Mouse (Mus musculus): ENCODE measurements at regions not wholly inside any gene's neighbourhood (a gene's known extent, or its start where the extent isn't known, plus 50 kb on each side); places are given as distances from the start of the nearest gene placed in this dataset.

- Histone ChIP-seq H3K9ac (no peak overlapping the region), H3K27me3 (no peaks in the 10 kb centered on the region), H3K27ac (no peak overlapping the region), H3K4me3 (no peak overlapping the region), H3K36me3 (no peaks in the 10 kb centered on the region), H3K9me3 (replicated peaks) (no peaks in the 10 kb centered on the region), H3K4me2 (replicated peaks) (no peak overlapping the region), H3K4me1 (no peaks in the 10 kb centered on the region)
- 85% methylated on average over 5 of the region's 5 CpGs for WGBS
- ATAC-seq (ENCODE audit: low FRiP score): no peak
These were observed 77.5 kb upstream of the Acsl1 start for GRCm38 (mm10) chr8:46393296-46393695.

- ATAC-seq (ENCODE audit: low FRiP score): no peak
- WGBS: 87% methylated on average over 5 of the region's 5 CpGs
- Histone ChIP-seq H3K4me3 (no peak overlapping the region), H3K9ac (no peak overlapping the region), H3K27ac (no peak overlapping the region), H3K27me3 (no peaks in the 10 kb centered on the region), H3K4me1 (no peaks in the 10 kb centered on the region), H3K36me3 (no peaks in the 10 kb centered on the region), H3K4me2 (replicated peaks) (no peak overlapping the region), H3K9me3 (replicated peaks) (no peaks in the 10 kb centered on the region)
These were observed 76.1 kb upstream of the Acsl1 start for GRCm38 (mm10) chr8:46394750-46395149.

GRCm38 (mm10) chr8:46395348-46395747, 75.5 kb upstream of the Acsl1 start:
- Histone ChIP-seq H3K4me3 (no peak overlapping the region), H3K27me3 (no peaks in the 10 kb centered on the region), H3K27ac (no peak overlapping the region), H3K9ac (no peak overlapping the region), H3K9me3 (replicated peaks) (no peaks in the 10 kb centered on the region), H3K4me2 (replicated peaks) (no peak overlapping the region), H3K36me3 (no peaks in the 10 kb centered on the region), H3K4me1 (no peaks in the 10 kb centered on the region)
- no peak for ATAC-seq (ENCODE audit: low FRiP score)
- WGBS: 94% methylated on average over 1 of the region's 1 CpGs

- H3K9me3 ChIP-seq (replicated peaks): no peaks in the 10 kb centered on the region
- 78% methylated on average over 2 of the region's 2 CpGs for WGBS
- no peak for ATAC-seq (ENCODE audit: low FRiP score)
These were observed 73.8 kb upstream of the Acsl1 start for GRCm38 (mm10) chr8:46397081-46397480.

GRCm38 (mm10) chr8:46397777-46398176, 73.1 kb upstream of the Acsl1 start:
- H3K4me1 ChIP-seq: no peaks in the 10 kb centered on the region
- 78% methylated on average over 8 of the region's 8 CpGs for WGBS
- H3K27ac ChIP-seq: no peak overlapping the region
- ATAC-seq (ENCODE audit: low FRiP score): no peak
- H3K4me3 ChIP-seq: no peak overlapping the region
- no peaks in the 10 kb centered on the region for H3K9me3 ChIP-seq (replicated peaks)
- no peak overlapping the region for H3K9ac ChIP-seq
- no peak overlapping the region for H3K4me2 ChIP-seq (replicated peaks)
- H3K27me3 ChIP-seq: no peaks in the 10 kb centered on the region
- no peaks in the 10 kb centered on the region for H3K36me3 ChIP-seq

More at GRCm38 (mm10) chr8:46397081-46397480, 73.8 kb upstream of the Acsl1 start:
- Histone ChIP-seq H3K4me1 (no peaks in the 10 kb centered on the region), H3K27ac (no peak overlapping the region), H3K36me3 (no peaks in the 10 kb centered on the region), H3K9ac (no peak overlapping the region), H3K4me3 (no peak overlapping the region), H3K4me2 (replicated peaks) (no peak overlapping the region), H3K27me3 (no peaks in the 10 kb centered on the region)

- no peak overlapping the region for H3K4me3 ChIP-seq
- no peaks in the 10 kb centered on the region for H3K4me1 ChIP-seq
- 77% methylated on average over 6 of the region's 6 CpGs for WGBS
- no peaks in the 10 kb centered on the region for H3K27me3 ChIP-seq
- no peak overlapping the region for H3K27ac ChIP-seq
- no peak overlapping the region for H3K4me2 ChIP-seq (replicated peaks)
- no peak overlapping the region for H3K9ac ChIP-seq
- H3K36me3 ChIP-seq: no peaks in the 10 kb centered on the region
- H3K9me3 ChIP-seq (replicated peaks): no peaks in the 10 kb centered on the region
- ATAC-seq (ENCODE audit: low FRiP score): no peak
These were observed 70.2 kb upstream of the Acsl1 start for GRCm38 (mm10) chr8:46400595-46400994.

- Histone ChIP-seq H3K27ac (no peak overlapping the region), H3K9ac (no peak overlapping the region), H3K4me3 (no peak overlapping the region), H3K4me2 (replicated peaks) (no peak overlapping the region), H3K27me3 (no peaks in the 10 kb centered on the region), H3K4me1 (no peaks in the 10 kb centered on the region), H3K36me3 (no peaks in the 10 kb centered on the region), H3K9me3 (replicated peaks) (no peaks in the 10 kb centered on the region)
- 85% methylated on average over 5 of the region's 5 CpGs for WGBS
- no peak for ATAC-seq (ENCODE audit: low FRiP score)
These were observed 66.8 kb upstream of the Acsl1 start for GRCm38 (mm10) chr8:46403877-46404560.

GRCm38 (mm10) chr8:46408886-46409285, 62.0 kb upstream of the Acsl1 start:
- no peak overlapping the region for H3K9ac ChIP-seq
- H3K9me3 ChIP-seq (replicated peaks): peaks cover 9% of the 10 kb centered on the region
- ATAC-seq (ENCODE audit: low FRiP score): no peak
- H3K4me2 ChIP-seq (replicated peaks): no peak overlapping the region
- H3K27ac ChIP-seq: no peak overlapping the region
- WGBS: 96% methylated on average over 7 of the region's 7 CpGs
- no peaks in the 10 kb centered on the region for H3K4me1 ChIP-seq
- no peak overlapping the region for H3K4me3 ChIP-seq
- H3K36me3 ChIP-seq: no peaks in the 10 kb centered on the region
- no peaks in the 10 kb centered on the region for H3K27me3 ChIP-seq

- ATAC-seq (ENCODE audit: low FRiP score): no peak
- no peak overlapping the region for H3K27ac ChIP-seq
- 53% methylated on average over 2 of the region's 2 CpGs for WGBS
- no peak overlapping the region for H3K9ac ChIP-seq
- H3K4me2 ChIP-seq (replicated peaks): no peak overlapping the region
- no peak overlapping the region for H3K4me3 ChIP-seq
- H3K4me1 ChIP-seq: no peaks in the 10 kb centered on the region
- no peaks in the 10 kb centered on the region for H3K36me3 ChIP-seq
- peaks cover 9% of the 10 kb centered on the region for H3K9me3 ChIP-seq (replicated peaks)
- H3K27me3 ChIP-seq: no peaks in the 10 kb centered on the region
These were observed 61.5 kb upstream of the Acsl1 start for GRCm38 (mm10) chr8:46409296-46409695.

GRCm38 (mm10) chr8:46411877-46412625, 58.8 kb upstream of the Acsl1 start:
- H3K36me3 ChIP-seq: no peaks in the 10 kb centered on the region
- no peaks in the 10 kb centered on the region for H3K4me1 ChIP-seq
- H3K4me2 ChIP-seq (replicated peaks): no peak overlapping the region
- no peak for ATAC-seq (ENCODE audit: low FRiP score)
- H3K9me3 ChIP-seq (replicated peaks): peaks cover 9% of the 10 kb centered on the region
- no peak overlapping the region for H3K27ac ChIP-seq
- no peaks in the 10 kb centered on the region for H3K27me3 ChIP-seq
- H3K4me3 ChIP-seq: no peak overlapping the region
- WGBS: 90% methylated on average over 11 of the region's 11 CpGs
- H3K9ac ChIP-seq: no peak overlapping the region

- no peak overlapping the region for H3K27ac ChIP-seq
- no peak overlapping the region for H3K9ac ChIP-seq
- H3K4me1 ChIP-seq: no peaks in the 10 kb centered on the region
- WGBS: 82% methylated on average over 9 of the region's 9 CpGs
- no peak overlapping the region for H3K4me3 ChIP-seq
- no peak overlapping the region for H3K4me2 ChIP-seq (replicated peaks)
- no peaks in the 10 kb centered on the region for H3K36me3 ChIP-seq
- H3K27me3 ChIP-seq: no peaks in the 10 kb centered on the region
- peaks cover 9% of the 10 kb centered on the region for H3K9me3 ChIP-seq (replicated peaks)
- no peak for ATAC-seq (ENCODE audit: low FRiP score)
These were observed 57.4 kb upstream of the Acsl1 start for GRCm38 (mm10) chr8:46413349-46414024.

- H3K9ac ChIP-seq: no peak overlapping the region
- H3K4me2 ChIP-seq (replicated peaks): no peak overlapping the region
- no peaks in the 10 kb centered on the region for H3K27me3 ChIP-seq
- H3K36me3 ChIP-seq: no peaks in the 10 kb centered on the region
- 81% methylated on average over 6 of the region's 6 CpGs for WGBS
- no peaks in the 10 kb centered on the region for H3K4me1 ChIP-seq
- H3K27ac ChIP-seq: no peak overlapping the region
- H3K9me3 ChIP-seq (replicated peaks): peaks cover 9% of the 10 kb centered on the region
- no peak for ATAC-seq (ENCODE audit: low FRiP score)
- no peak overlapping the region for H3K4me3 ChIP-seq
These were observed 56.0 kb upstream of the Acsl1 start for GRCm38 (mm10) chr8:46414874-46415273.
